Mouse (Mus musculus): ENCODE results near the gene Rrp15. TPM values are rescaled to one million over a fixed set of nuclear protein-coding genes. Genes with fewer than 3 reads are reported as not detected.

The Rrp15 gene
- polyA plus RNA-seq, 1 experiment from 2014 or later = 93.2 TPM

GRCm38 (mm10) chr1:186733052-186733451, 16.1 kb downstream of the Rrp15 start:
- Histone ChIP-seq H3K27ac (no peak overlapping the region), H3K4me3 (no peak overlapping the region), H3K27me3 (ENCODE audit: low read depth, poor library complexity, severe bottlenecking) (no peaks in the 10 kb centered on the region), H3K36me3 (peaks cover 63% of the 10 kb centered on the region), H3K4me1 (0 out of 2 replicates have a peak, but pooled peaks cover 3% of the 10 kb centered on the region), H3K9me3 (replicated peaks) (no peaks in the 10 kb centered on the region)
- no peak for DNase-seq (ENCODE audit: low spot score)
- WGBS = 95% methylated on average over 8 of the region's 8 CpGs

GRCm38 (mm10) chr1:186728778-186729177, 20.4 kb downstream of the Rrp15 start:
- Histone ChIP-seq H3K9me3 (replicated peaks) (no peaks in the 10 kb centered on the region), H3K27me3 (ENCODE audit: low read depth, poor library complexity, severe bottlenecking) (no peaks in the 10 kb centered on the region), H3K4me3 (no peak overlapping the region), H3K27ac (no peak overlapping the region), H3K36me3 (peaks cover 20% of the 10 kb centered on the region), H3K4me1 (peaks cover 20% of the 10 kb centered on the region)
- no peak for DNase-seq (ENCODE audit: low spot score)
- 64% methylated on average over 4 of the region's 4 CpGs for WGBS

GRCm38 (mm10) chr1:186726117-186726516, 23.0 kb downstream of the Rrp15 start:
- 73% methylated on average over 7 of the region's 7 CpGs for WGBS
- H3K4me3 ChIP-seq = no peak overlapping the region
- DNase-seq (ENCODE audit: low spot score) = no peak
- peaks cover 13% of the 10 kb centered on the region for H3K36me3 ChIP-seq
- no peaks in the 10 kb centered on the region for H3K27me3 ChIP-seq (ENCODE audit: low read depth, poor library complexity, severe bottlenecking)
- H3K27ac ChIP-seq = no peak overlapping the region
- H3K9me3 ChIP-seq (replicated peaks) = no peaks in the 10 kb centered on the region
- H3K4me1 ChIP-seq = peaks cover 20% of the 10 kb centered on the region

DNA sequence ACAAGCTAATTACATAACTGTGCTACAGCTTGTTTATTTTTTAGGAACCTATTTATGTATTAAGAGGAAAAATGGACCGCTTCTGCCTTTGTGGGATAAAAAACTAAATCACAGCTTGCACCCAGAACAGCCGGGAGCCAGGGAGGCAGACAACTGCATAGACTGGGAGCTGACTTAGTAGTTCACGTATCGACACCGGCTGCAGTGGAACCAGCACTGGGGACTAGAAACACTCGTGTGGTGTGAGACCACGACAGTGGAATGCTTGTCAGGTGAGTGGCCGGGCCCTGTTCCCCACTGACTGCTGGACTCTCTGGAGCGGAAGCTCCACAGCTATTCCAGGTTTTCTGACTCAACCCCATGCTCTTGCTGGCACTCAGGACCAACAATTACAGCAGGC, 26.9 kb downstream of the Rrp15 start:
- Histone ChIP-seq H3K4me3 (no peak overlapping the region), H3K9me3 (replicated peaks) (no peaks in the 10 kb centered on the region), H3K4me1 (peaks cover 13% of the 10 kb centered on the region), H3K36me3 (peaks cover 38% of the 10 kb centered on the region), H3K27ac (no peak overlapping the region), H3K27me3 (ENCODE audit: low read depth, poor library complexity, severe bottlenecking) (no peaks in the 10 kb centered on the region)
- WGBS = 85% methylated on average over 9 of the region's 9 CpGs
- no peak for DNase-seq (ENCODE audit: low spot score)

DNA sequence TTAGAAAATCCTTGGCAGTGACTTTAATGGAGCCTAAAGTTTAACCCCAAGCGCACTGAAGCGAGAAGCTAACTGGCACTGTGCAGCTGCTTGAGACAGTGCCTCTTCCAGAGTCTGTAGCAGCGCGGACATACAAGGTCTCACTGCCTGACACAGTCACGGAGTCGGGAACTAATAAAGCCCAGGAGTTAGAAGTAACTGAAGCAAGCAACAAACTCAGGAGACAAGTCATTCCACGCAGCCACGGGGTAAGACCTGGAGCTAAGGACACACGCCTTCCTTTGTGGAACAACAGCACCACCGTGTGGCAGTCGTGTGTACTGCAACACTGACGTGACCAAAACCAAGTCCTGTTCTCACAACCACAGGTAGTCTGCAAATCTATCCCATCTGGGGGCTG, 27.3 kb downstream of the Rrp15 start:
- H3K4me1 ChIP-seq = peaks cover 10% of the 10 kb centered on the region
- H3K27me3 ChIP-seq (ENCODE audit: low read depth, poor library complexity, severe bottlenecking) = no peaks in the 10 kb centered on the region
- WGBS = 39% methylated on average over 12 of the region's 12 CpGs
- peaks cover 42% of the 10 kb centered on the region for H3K36me3 ChIP-seq
- H3K4me3 ChIP-seq = no peak overlapping the region
- H3K27ac ChIP-seq = no peak overlapping the region
- no peaks in the 10 kb centered on the region for H3K9me3 ChIP-seq (replicated peaks)
- peak; percentile 89 for DNase-seq (ENCODE audit: low spot score)

DNA sequence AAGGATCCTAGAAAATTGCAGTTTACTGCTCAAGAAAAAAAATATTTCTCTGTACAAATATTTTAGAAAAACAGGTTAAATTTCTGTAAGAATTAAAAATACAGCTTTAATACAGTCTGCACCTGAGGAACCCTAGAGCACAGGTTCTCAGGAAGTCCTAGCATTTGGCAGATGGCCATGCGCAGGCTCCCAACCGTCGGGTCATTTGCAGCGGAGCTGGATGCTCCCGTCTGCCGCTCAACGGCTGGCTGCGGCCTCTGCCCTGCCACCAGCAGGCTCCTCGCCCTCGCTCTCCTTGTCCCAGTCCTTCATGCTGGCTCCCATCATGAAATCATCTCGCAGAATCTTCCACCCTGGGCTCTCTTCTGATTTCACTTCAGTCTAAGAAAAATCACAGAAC, 28.0 kb downstream of the Rrp15 start:
- peaks cover 49% of the 10 kb centered on the region for H3K36me3 ChIP-seq
- WGBS = 93% methylated on average over 11 of the region's 11 CpGs
- DNase-seq (ENCODE audit: low spot score) = no peak

DNA sequence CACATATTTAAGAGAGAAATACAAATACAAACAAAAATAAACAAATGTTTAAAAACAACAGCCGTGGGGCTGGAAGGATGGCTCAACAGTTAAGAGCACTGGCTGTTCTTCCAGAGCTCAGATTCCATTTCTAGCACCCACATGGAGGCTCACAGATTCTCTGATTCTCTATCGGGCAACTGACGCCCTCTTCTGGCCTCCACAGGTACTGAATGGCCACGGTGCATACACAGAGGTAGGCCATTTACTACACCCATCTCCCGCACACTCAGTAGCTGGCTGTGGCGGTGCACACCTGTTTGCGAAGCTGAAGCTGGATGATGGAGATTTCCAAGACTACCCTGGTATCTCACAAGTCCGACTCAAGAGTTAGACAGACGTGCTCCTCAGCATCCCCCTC, 29.4 kb downstream of the Rrp15 start:
- H3K4me3 ChIP-seq = no peak overlapping the region
- 94% methylated on average over 9 of the region's 9 CpGs for WGBS
- no peak overlapping the region for H3K27ac ChIP-seq
- no peaks in the 10 kb centered on the region for H3K27me3 ChIP-seq (ENCODE audit: low read depth, poor library complexity, severe bottlenecking)
- DNase-seq (ENCODE audit: low spot score) = no peak
- H3K4me1 ChIP-seq = no peaks in the 10 kb centered on the region
- H3K9me3 ChIP-seq (replicated peaks) = no peaks in the 10 kb centered on the region
- peaks cover 60% of the 10 kb centered on the region for H3K36me3 ChIP-seq

More for the DNA sequence above, 28.0 kb downstream of the Rrp15 start:
- Histone ChIP-seq H3K9me3 (replicated peaks) (no peaks in the 10 kb centered on the region), H3K27me3 (ENCODE audit: low read depth, poor library complexity, severe bottlenecking) (no peaks in the 10 kb centered on the region), H3K4me3 (no peak overlapping the region), H3K27ac (no peak overlapping the region), H3K4me1 (peaks cover 4% of the 10 kb centered on the region)

DNA sequence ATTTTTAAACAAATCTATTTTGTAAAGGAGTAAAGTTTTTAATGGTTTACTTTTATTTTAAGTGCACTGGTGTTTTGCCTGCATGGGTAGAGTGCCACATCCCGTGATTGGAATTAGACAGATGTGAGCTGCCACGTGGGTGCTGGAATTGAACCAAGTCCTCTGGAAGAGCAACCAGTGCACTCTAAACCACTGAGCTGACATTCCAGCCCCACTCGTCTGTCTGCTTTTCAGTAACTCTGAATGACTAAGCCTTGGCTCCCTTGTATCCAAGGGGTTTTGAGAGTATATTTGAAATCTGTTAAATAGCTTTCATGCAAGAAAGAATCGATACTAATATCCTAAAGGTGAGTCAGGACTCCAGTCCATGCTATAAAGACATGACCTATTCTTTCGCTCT, 30.3 kb downstream of the Rrp15 start:
- no peak overlapping the region for H3K4me3 ChIP-seq
- H3K36me3 ChIP-seq = peaks cover 60% of the 10 kb centered on the region
- 93% methylated on average over 5 of the region's 5 CpGs for WGBS

GRCm38 (mm10) chr1:186714980-186715896, 33.9 kb downstream of the Rrp15 start:
- Histone ChIP-seq H3K4me3 (no peak overlapping the region), H3K27me3 (ENCODE audit: low read depth, poor library complexity, severe bottlenecking) (no peaks in the 10 kb centered on the region), H3K36me3 (peaks cover 49% of the 10 kb centered on the region), H3K9me3 (replicated peaks) (no peaks in the 10 kb centered on the region), H3K4me1 (0 out of 2 replicates have a peak, but pooled peaks cover 5% of the 10 kb centered on the region), H3K27ac (no peak overlapping the region)
- no peak for DNase-seq (ENCODE audit: low spot score)
- 91% methylated on average over 17 of the region's 17 CpGs for WGBS

More for the DNA sequence above, 30.3 kb downstream of the Rrp15 start:
- Histone ChIP-seq H3K27me3 (ENCODE audit: low read depth, poor library complexity, severe bottlenecking) (no peaks in the 10 kb centered on the region), H3K9me3 (replicated peaks) (no peaks in the 10 kb centered on the region), H3K4me1 (no peaks in the 10 kb centered on the region), H3K27ac (no peak overlapping the region)
- DNase-seq (ENCODE audit: low spot score) = no peak

GRCm38 (mm10) chr1:186714215-186714614, 34.9 kb downstream of the Rrp15 start:
- no peak for DNase-seq (ENCODE audit: low spot score)
- Histone ChIP-seq H3K4me1 (0 out of 2 replicates have a peak, but pooled peaks cover 5% of the 10 kb centered on the region), H3K27me3 (ENCODE audit: low read depth, poor library complexity, severe bottlenecking) (no peaks in the 10 kb centered on the region), H3K36me3 (peaks cover 40% of the 10 kb centered on the region), H3K9me3 (replicated peaks) (no peaks in the 10 kb centered on the region), H3K4me3 (no peak overlapping the region), H3K27ac (no peak overlapping the region)
- WGBS = 88% methylated on average over 4 of the region's 4 CpGs

- 0 out of 2 replicates have a peak overlapping the region, but pooled peaks have one; percentile 25 for H3K27ac ChIP-seq
- peaks cover 31% of the 10 kb centered on the region for H3K36me3 ChIP-seq
- H3K4me3 ChIP-seq = no peak overlapping the region
- no peaks in the 10 kb centered on the region for H3K27me3 ChIP-seq (ENCODE audit: low read depth, poor library complexity, severe bottlenecking)
- H3K4me1 ChIP-seq = 0 out of 2 replicates have a peak, but pooled peaks cover 5% of the 10 kb centered on the region
- DNase-seq (ENCODE audit: low spot score) = peak; percentile 56
- no peaks in the 10 kb centered on the region for H3K9me3 ChIP-seq (replicated peaks)
- 2% methylated on average over 3 of the region's 3 CpGs for WGBS
These were observed 36.2 kb downstream of the Rrp15 start for GRCm38 (mm10) chr1:186712802-186713471.

- WGBS = 2% methylated on average over 12 of the region's 12 CpGs
- Histone ChIP-seq H3K4me3 (peak within 1 kb of the TSS; percentile 77), H3K36me3 (peaks cover 11% of the 10 kb centered on the region), H3K9me3 (replicated peaks) (no peaks in the 10 kb centered on the region), H3K27ac (peak within 1 kb of the TSS; percentile 93), H3K4me1 (peaks cover 36% of the 10 kb centered on the region), H3K27me3 (ENCODE audit: low read depth, poor library complexity, severe bottlenecking) (no peaks in the 10 kb centered on the region)
- peak; percentile 68 for DNase-seq (ENCODE audit: low spot score)
These were observed 43.3 kb downstream of the Rrp15 start, which contains the start of gene Tgfb2 for GRCm38 (mm10) chr1:186705915-186706248. Gene Tgfb2, minus strand, starts transcription at chr1:186705989.
